ENCODE assay signal across 16 mouse cellular contexts in genomic region chr16:6769495-6770237, GRCm38 (mm10).
A peak's percentile ranks its signal among the peaks of the same experiment; 100 is the strongest.
DNase-seq lines count a peak whose midpoint lies in the region; ATAC-seq and TF ChIP-seq lines count a peak whose summit lies in the region.
"Had no signal": no experiment of that assay in that cellular context is flagged by ENCODE, and none has a peak within 500 bp of the region (broad histone marks: within the 10 kb centered on the region; RNA-seq: fewer than 3 reads in every experiment).

No protein-coding gene starts in this region.

- H3K9ac ChIP-seq in embryonic facial prominence, embryonic 14.5 days (ENCODE audit: low read depth, low read length) = no peak overlapping the region
- H3K9ac ChIP-seq in limb, embryonic 11.5 days (ENCODE audit: low read length) = no peak overlapping the region
- H3K9ac ChIP-seq in hindbrain, embryonic 16.5 days (ENCODE audit: low read depth, low read length) = no peak overlapping the region
- H3K9ac ChIP-seq in neural tube, embryonic 15.5 days (replicated peaks) = no peak overlapping the region
- H3K9ac ChIP-seq in intestine, postnatal 0 days (ENCODE audit: low read depth, low read length) = no peak overlapping the region
- H3K9ac ChIP-seq: intestine, embryonic 15.5 days; liver, embryonic 12.5 days had no signal

- H3K9me3 ChIP-seq in embryonic facial prominence, embryonic 14.5 days (ENCODE audit: control insufficient read depth, low read length) = no peaks in the 10 kb centered on the region
- H3K9me3 ChIP-seq in embryonic facial prominence, embryonic 10.5 days = no peaks in the 10 kb centered on the region
- no peaks in the 10 kb centered on the region for H3K9me3 ChIP-seq in limb, embryonic 11.5 days (ENCODE audit: control insufficient read depth, low read length)
- no peaks in the 10 kb centered on the region for H3K9me3 ChIP-seq in limb, embryonic 10.5 days (replicated peaks)
- H3K9me3 ChIP-seq in hindbrain, embryonic 16.5 days (ENCODE audit: control insufficient read depth, low read length) = no peaks in the 10 kb centered on the region
- no peaks in the 10 kb centered on the region for H3K9me3 ChIP-seq in neural tube, embryonic 15.5 days (replicated peaks)
- H3K9me3 ChIP-seq in intestine, postnatal 0 days (ENCODE audit: control insufficient read depth) = no peaks in the 10 kb centered on the region
- H3K9me3 ChIP-seq: intestine, embryonic 15.5 days; liver, embryonic 12.5 days had no signal

- no peaks in the 10 kb centered on the region for H3K27me3 ChIP-seq in embryonic facial prominence, embryonic 14.5 days (replicated peaks; ENCODE audit: control insufficient read depth, insufficient read depth, low read length)
- H3K27me3 ChIP-seq in embryonic facial prominence, embryonic 10.5 days (replicated peaks; ENCODE audit: low read depth, poor library complexity, severe bottlenecking) = no peaks in the 10 kb centered on the region
- no peaks in the 10 kb centered on the region for H3K27me3 ChIP-seq in limb, embryonic 11.5 days (ENCODE audit: control insufficient read depth, insufficient read depth, low read length)
- no peaks in the 10 kb centered on the region for H3K27me3 ChIP-seq in limb, embryonic 10.5 days (ENCODE audit: low read depth, poor library complexity, severe bottlenecking)
- no peaks in the 10 kb centered on the region for H3K27me3 ChIP-seq in hindbrain, embryonic 16.5 days (replicated peaks; ENCODE audit: control insufficient read depth, insufficient read depth, low read length)
- no peaks in the 10 kb centered on the region for H3K27me3 ChIP-seq in neural tube, embryonic 15.5 days (replicated peaks)
- no peaks in the 10 kb centered on the region for H3K27me3 ChIP-seq in intestine, postnatal 0 days (replicated peaks; ENCODE audit: control insufficient read depth, insufficient read depth, low read length)
- H3K27me3 ChIP-seq: intestine, embryonic 15.5 days; liver, embryonic 12.5 days had no signal

- H3K36me3 ChIP-seq in embryonic facial prominence, embryonic 14.5 days (ENCODE audit: control insufficient read depth, insufficient read depth, low read length) = no peaks in the 10 kb centered on the region
- H3K36me3 ChIP-seq in embryonic facial prominence, embryonic 10.5 days (replicated peaks) = no peaks in the 10 kb centered on the region
- H3K36me3 ChIP-seq in limb, embryonic 11.5 days (ENCODE audit: control insufficient read depth, insufficient read depth, low read length) = no peaks in the 10 kb centered on the region
- H3K36me3 ChIP-seq in limb, embryonic 10.5 days = no peaks in the 10 kb centered on the region
- no peaks in the 10 kb centered on the region for H3K36me3 ChIP-seq in hindbrain, embryonic 16.5 days (ENCODE audit: control insufficient read depth, insufficient read depth, low read length)
- no peaks in the 10 kb centered on the region for H3K36me3 ChIP-seq in neural tube, embryonic 15.5 days
- no peaks in the 10 kb centered on the region for H3K36me3 ChIP-seq in intestine, postnatal 0 days (ENCODE audit: control insufficient read depth, insufficient read depth)
- H3K36me3 ChIP-seq: intestine, embryonic 15.5 days; liver, embryonic 12.5 days had no signal

- H3K4me2 ChIP-seq in embryonic facial prominence, embryonic 14.5 days (ENCODE audit: low read depth, low read length) = no peak overlapping the region
- H3K4me2 ChIP-seq in limb, embryonic 11.5 days (ENCODE audit: low read depth, severe bottlenecking) = no peak overlapping the region
- no peak overlapping the region for H3K4me2 ChIP-seq in hindbrain, embryonic 16.5 days (ENCODE audit: low read length)
- no peak overlapping the region for H3K4me2 ChIP-seq in neural tube, embryonic 15.5 days
- H3K4me2 ChIP-seq in intestine, postnatal 0 days (replicated peaks; ENCODE audit: low read depth) = no peak overlapping the region
- H3K4me2 ChIP-seq: intestine, embryonic 15.5 days; liver, embryonic 12.5 days had no signal

- ATAC-seq in embryonic facial prominence, embryonic 14.5 days (ENCODE audit: low read depth) = no peak
- ATAC-seq in limb, embryonic 11.5 days (ENCODE audit: insufficient number of reproducible peaks, low FRiP score, low TSS enrichment, low read depth) = no peak
- peak; percentile 63; the same call in 1 of the 2 replicates for ATAC-seq in hindbrain, embryonic 16.5 days
- peak; percentile 53; the same call in 1 of the 2 replicates for ATAC-seq in neural tube, embryonic 15.5 days (ENCODE audit: low FRiP score)
- no peak for ATAC-seq in intestine, postnatal 0 days
- no peak for ATAC-seq in megakaryocyte progenitor cell, adult 5-6 weeks (replicated peaks; ENCODE audit: poor library complexity)
- ATAC-seq: intestine, embryonic 15.5 days; liver, embryonic 12.5 days had no signal

- no peak overlapping the region for H3K4me3 ChIP-seq in embryonic facial prominence, embryonic 14.5 days (ENCODE audit: low read depth, low read length)
- H3K4me3 ChIP-seq in embryonic facial prominence, embryonic 10.5 days = no peak overlapping the region
- H3K4me3 ChIP-seq in limb, embryonic 11.5 days (ENCODE audit: low read depth, low read length) = no peak overlapping the region
- H3K4me3 ChIP-seq in limb, embryonic 10.5 days = no peak overlapping the region
- H3K4me3 ChIP-seq in hindbrain, embryonic 16.5 days (ENCODE audit: low read length) = no peak overlapping the region
- H3K4me3 ChIP-seq in neural tube, embryonic 15.5 days (replicated peaks) = no peak overlapping the region
- H3K4me3 ChIP-seq in intestine, postnatal 0 days (ENCODE audit: low read depth, low read length) = no peak overlapping the region
- H3K4me3 ChIP-seq: intestine, embryonic 15.5 days; liver, embryonic 12.5 days had no signal

- no peaks in the 10 kb centered on the region for H3K4me1 ChIP-seq in embryonic facial prominence, embryonic 14.5 days (ENCODE audit: control insufficient read depth, insufficient read depth, low read length)
- H3K4me1 ChIP-seq in embryonic facial prominence, embryonic 10.5 days = 0 out of 2 replicates have a peak, but pooled peaks cover 5% of the 10 kb centered on the region
- H3K4me1 ChIP-seq in limb, embryonic 11.5 days (ENCODE audit: control insufficient read depth, insufficient read depth, low read length) = 0 out of 2 replicates have a peak, but pooled peaks cover 3% of the 10 kb centered on the region
- H3K4me1 ChIP-seq in limb, embryonic 10.5 days = peaks cover 12% of the 10 kb centered on the region
- H3K4me1 ChIP-seq in hindbrain, embryonic 16.5 days (ENCODE audit: control insufficient read depth, insufficient read depth, low read depth, low read length) = 0 out of 2 replicates have a peak, but pooled peaks cover 2% of the 10 kb centered on the region
- peaks cover 11% of the 10 kb centered on the region for H3K4me1 ChIP-seq in neural tube, embryonic 15.5 days
- no peaks in the 10 kb centered on the region for H3K4me1 ChIP-seq in intestine, postnatal 0 days (replicated peaks; ENCODE audit: control insufficient read depth, insufficient read depth, low read length)
- H3K4me1 ChIP-seq: intestine, embryonic 15.5 days; liver, embryonic 12.5 days had no signal

- 56% methylated on average over 14 of the region's 14 CpGs for WGBS in embryonic facial prominence, embryonic 14.5 days
- WGBS in embryonic facial prominence, embryonic 10.5 days = 82% methylated on average over 14 of the region's 14 CpGs
- WGBS in limb, embryonic 11.5 days = 53% methylated on average over 14 of the region's 14 CpGs
- 53% methylated on average over 14 of the region's 14 CpGs for WGBS in limb, embryonic 10.5 days
- 70% methylated on average over 14 of the region's 14 CpGs for WGBS in hindbrain, embryonic 16.5 days
- 36% methylated on average over 14 of the region's 14 CpGs for WGBS in neural tube, embryonic 15.5 days
- 69% methylated on average over 14 of the region's 14 CpGs for WGBS in intestine, postnatal 0 days

- peak; percentile 11 for DNase-seq in embryonic facial prominence, embryonic 14.5 days (ENCODE audit: low spot score)
- no peak for DNase-seq in embryonic facial prominence, embryonic 10.5 days (ENCODE audit: low spot score)
- peak; percentile 25 for DNase-seq in limb, embryonic 11.5 days (ENCODE audit: low spot score)
- no peak for DNase-seq in limb, embryonic 10.5 days (ENCODE audit: low spot score)
- DNase-seq: heart, adult 18-20 months; lung, postnatal 14 days; midbrain, embryonic 14.5 days; right cerebral cortex, adult 18-20 months; spleen, adult 18-20 months; thymus, postnatal 14 days had no signal

- no peak overlapping the region for H3K27ac ChIP-seq in embryonic facial prominence, embryonic 14.5 days (replicated peaks; ENCODE audit: low read depth, low read length)
- H3K27ac ChIP-seq in embryonic facial prominence, embryonic 10.5 days (replicated peaks) = no peak overlapping the region
- no peak overlapping the region for H3K27ac ChIP-seq in limb, embryonic 11.5 days (replicated peaks; ENCODE audit: low read depth, low read length)
- no peak overlapping the region for H3K27ac ChIP-seq in limb, embryonic 10.5 days
- no peak overlapping the region for H3K27ac ChIP-seq in hindbrain, embryonic 16.5 days (ENCODE audit: low read depth, low read length)
- H3K27ac ChIP-seq in neural tube, embryonic 15.5 days (replicated peaks) = peak overlapping the region; percentile 63
- H3K27ac ChIP-seq in intestine, postnatal 0 days (ENCODE audit: low read depth, low read length) = no peak overlapping the region
- H3K27ac ChIP-seq: intestine, embryonic 15.5 days; liver, embryonic 12.5 days had no signal

- no peak for TF ChIP-seq CTCF in intestine, postnatal 0 days (IDR thresholded peaks at IDR 0.05; ENCODE audit: low read depth)

Comparison
In these comparisons a context has a peak if more than half of its experiments do, and no peak if none do; other contexts are left out.
1. DNase-seq: peak in embryonic facial prominence, embryonic 14.5 days (single experiment) and limb, embryonic 11.5 days (single experiment); none in embryonic facial prominence, embryonic 10.5 days (single experiment) and limb, embryonic 10.5 days (single experiment).
2. ATAC-seq: peak in hindbrain, embryonic 16.5 days (single experiment) and neural tube, embryonic 15.5 days (single experiment); none in embryonic facial prominence, embryonic 14.5 days (single experiment), limb, embryonic 11.5 days (single experiment), intestine, postnatal 0 days (single experiment) and megakaryocyte progenitor cell, adult 5-6 weeks (single experiment).